Mouse (Mus musculus) hindbrain, embryonic 15.5 days (tissue): ENCODE data around the gene Klhl29. TPM values are rescaled to one million over a fixed set of nuclear protein-coding genes. Genes with fewer than 3 reads are reported as not detected.

Experiments
- ATAC-seq: fragments of 200-750 bp; cut with Nextera tagmentation; 2 replicates; pipeline ENCODE4 v1.8.0; 2017; ENCODE audit warnings: low read depth, moderate number of reproducible peaks, moderate TSS enrichment; ENCODE audit not compliant: low FRiP score
- H3K27ac ChIP-seq: fragments of 300-500 bp; sonication (generic); replicated peaks from 2 replicates; pipeline ENCODE4 v1.5.1; 2015; ENCODE audit warnings: mild to moderate bottlenecking, inconsistent platforms
- H3K27me3 ChIP-seq: fragments of 300-500 bp; sonication (generic); 2 replicates; pipeline ENCODE4 v1.6.1; 2015; ENCODE audit warnings: control low read depth, inconsistent platforms
- H3K36me3 ChIP-seq: fragments of 300-500 bp; sonication (generic); 2 replicates; pipeline ENCODE4 v1.6.1; 2015; ENCODE audit warnings: control low read depth, inconsistent platforms
- H3K4me1 ChIP-seq: fragments of 300-500 bp; sonication (generic); replicated peaks from 2 replicates; pipeline ENCODE4 v1.6.1; 2015; ENCODE audit warnings: control low read depth, inconsistent platforms
- H3K4me2 ChIP-seq: fragments of 300-500 bp; sonication (generic); 2 replicates; pipeline ENCODE4 v1.6.1; 2015; ENCODE audit warnings: moderate library complexity, mild to moderate bottlenecking, inconsistent platforms
- H3K4me3 ChIP-seq: fragments of 300-500 bp; sonication (generic); 2 replicates; pipeline ENCODE4 v1.5.1; 2015; ENCODE audit warnings: mild to moderate bottlenecking, inconsistent platforms
- H3K9ac ChIP-seq: fragments of 300-500 bp; sonication (generic); 2 replicates; pipeline ENCODE4 v1.6.1; 2015; ENCODE audit warnings: inconsistent platforms
- H3K9me3 ChIP-seq: fragments of 300-500 bp; sonication (generic); 2 replicates; pipeline ENCODE4 v1.6.1; 2016; ENCODE audit warnings: control low read depth, inconsistent platforms
- WGBS: fragments of 180-500 bp; shearing (Covaris S2); methylation state at CpG from one replicate; pipeline ENCODE4 v1.1.7; 2015; 5-methylcytosine and 5-hydroxymethylcytosine counted together
- polyA plus RNA-seq: library from polyadenylated mRNA; unstranded; fragments of >200 nt; fragmentation: Nextera tagmentation; extraction: Ambion mirVana; gene quantifications from 2 replicates; pipeline ENCODE4 v1.2.1, GENCODE M21; 2015

Gene Klhl29
- polyA plus RNA-seq, 1 experiment from 2014 or later, result 4.8 TPM

- H3K9ac ChIP-seq, result no peak overlapping the region
- no peaks in the 10 kb centered on the region for H3K36me3 ChIP-seq
- ATAC-seq, result no peak
- H3K27ac ChIP-seq, result no peak overlapping the region
- H3K9me3 ChIP-seq, result no peaks in the 10 kb centered on the region
- no peak overlapping the region for H3K4me3 ChIP-seq
- H3K4me1 ChIP-seq, result peaks cover 22% of the 10 kb centered on the region; the same call in 1 of the 2 replicates
- H3K27me3 ChIP-seq, result no peaks in the 10 kb centered on the region
- WGBS, result 74% methylated on average over 2 of the region's 2 CpGs
- H3K4me2 ChIP-seq, result no peak overlapping the region
Measured at GRCm38 (mm10) chr12:5282611-5283010, 92.9 kb downstream of the Klhl29 start.

GRCm38 (mm10) chr12:5279873-5280272 is 95.6 kb downstream of the Klhl29 start:
- 33% methylated on average over 1 of the region's 1 CpGs for WGBS
- Histone ChIP-seq H3K9me3 (no peaks in the 10 kb centered on the region), H3K27ac (no peak overlapping the region), H3K4me2 (no peak overlapping the region), H3K36me3 (no peaks in the 10 kb centered on the region), H3K27me3 (no peaks in the 10 kb centered on the region), H3K4me3 (no peak overlapping the region), H3K9ac (no peak overlapping the region), H3K4me1 (peaks cover 37% of the 10 kb centered on the region)
- peak; percentile 52; the same call in 1 of the 2 replicates for ATAC-seq

- ATAC-seq, result no peak
- peaks cover 28% of the 10 kb centered on the region for H3K4me1 ChIP-seq
- H3K9ac ChIP-seq, result no peak overlapping the region
- H3K27ac ChIP-seq, result 0 out of 2 replicates have a peak overlapping the region, but pooled peaks have one; percentile 32
- H3K4me2 ChIP-seq, result no peak overlapping the region
- no peaks in the 10 kb centered on the region for H3K27me3 ChIP-seq
- no peaks in the 10 kb centered on the region for H3K9me3 ChIP-seq
- 82% methylated on average over 9 of the region's 9 CpGs for WGBS
- H3K36me3 ChIP-seq, result no peaks in the 10 kb centered on the region
- no peak overlapping the region for H3K4me3 ChIP-seq
Measured at GRCm38 (mm10) chr12:5277028-5277427, 98.5 kb downstream of the Klhl29 start.

- Histone ChIP-seq H3K9me3 (no peaks in the 10 kb centered on the region), H3K36me3 (no peaks in the 10 kb centered on the region), H3K4me2 (no peak overlapping the region), H3K27ac (peak overlapping the region; percentile 16), H3K27me3 (no peaks in the 10 kb centered on the region), H3K4me1 (peaks cover 32% of the 10 kb centered on the region), H3K9ac (no peak overlapping the region), H3K4me3 (no peak overlapping the region)
- WGBS, result 51% methylated on average over 6 of the region's 6 CpGs
- 0 out of 2 replicates have a peak, but pooled peaks have one; percentile 29 for ATAC-seq
Measured at GRCm38 (mm10) chr12:5275507-5275936, 100.0 kb downstream of the Klhl29 start.

- Histone ChIP-seq H3K9me3 (no peaks in the 10 kb centered on the region), H3K27ac (peak overlapping the region; percentile 16), H3K36me3 (no peaks in the 10 kb centered on the region), H3K9ac (no peak overlapping the region), H3K4me2 (no peak overlapping the region), H3K27me3 (no peaks in the 10 kb centered on the region), H3K4me3 (no peak overlapping the region), H3K4me1 (peaks cover 31% of the 10 kb centered on the region)
- WGBS, result 63% methylated on average over 8 of the region's 8 CpGs
- no peak for ATAC-seq
Measured at GRCm38 (mm10) chr12:5274519-5274944, 101.0 kb downstream of the Klhl29 start.

- Histone ChIP-seq H3K27ac (no peak overlapping the region), H3K36me3 (no peaks in the 10 kb centered on the region)
- no peak for ATAC-seq
Measured at GRCm38 (mm10) chr12:5273316-5274047, 102.0 kb downstream of the Klhl29 start.

GRCm38 (mm10) chr12:5270527-5270926 is 105.0 kb downstream of the Klhl29 start:
- Histone ChIP-seq H3K4me2 (no peak overlapping the region), H3K36me3 (no peaks in the 10 kb centered on the region), H3K4me3 (no peak overlapping the region), H3K9me3 (no peaks in the 10 kb centered on the region), H3K4me1 (peaks cover 51% of the 10 kb centered on the region), H3K27me3 (no peaks in the 10 kb centered on the region), H3K9ac (no peak overlapping the region), H3K27ac (no peak overlapping the region)
- no peak for ATAC-seq
- 90% methylated on average over 3 of the region's 3 CpGs for WGBS

More at GRCm38 (mm10) chr12:5273316-5274047, 102.0 kb downstream of the Klhl29 start:
- Histone ChIP-seq H3K27me3 (no peaks in the 10 kb centered on the region), H3K4me1 (peaks cover 39% of the 10 kb centered on the region), H3K9me3 (no peaks in the 10 kb centered on the region), H3K4me2 (no peak overlapping the region), H3K9ac (no peak overlapping the region), H3K4me3 (no peak overlapping the region)
- 78% methylated on average over 4 of the region's 4 CpGs for WGBS

- Histone ChIP-seq H3K27ac (no peak overlapping the region), H3K4me3 (no peak overlapping the region), H3K27me3 (no peaks in the 10 kb centered on the region), H3K36me3 (no peaks in the 10 kb centered on the region), H3K9ac (no peak overlapping the region), H3K9me3 (no peaks in the 10 kb centered on the region), H3K4me1 (peaks cover 45% of the 10 kb centered on the region), H3K4me2 (no peak overlapping the region)
- 63% methylated on average over 9 of the region's 9 CpGs for WGBS
- no peak for ATAC-seq
Measured at GRCm38 (mm10) chr12:5269936-5270335, 105.5 kb downstream of the Klhl29 start.

- ATAC-seq, result no peak
- WGBS, result 62% methylated on average over 7 of the region's 7 CpGs
- peaks cover 40% of the 10 kb centered on the region for H3K4me1 ChIP-seq
- no peak overlapping the region for H3K27ac ChIP-seq
- H3K27me3 ChIP-seq, result no peaks in the 10 kb centered on the region
- H3K4me2 ChIP-seq, result no peak overlapping the region
- no peaks in the 10 kb centered on the region for H3K9me3 ChIP-seq
- no peak overlapping the region for H3K9ac ChIP-seq
- no peaks in the 10 kb centered on the region for H3K36me3 ChIP-seq
- no peak overlapping the region for H3K4me3 ChIP-seq
Measured at GRCm38 (mm10) chr12:5269061-5269460, 106.4 kb downstream of the Klhl29 start.

GRCm38 (mm10) chr12:5268188-5268612 is 107.3 kb downstream of the Klhl29 start:
- H3K27me3 ChIP-seq, result no peaks in the 10 kb centered on the region
- H3K4me2 ChIP-seq, result no peak overlapping the region
- ATAC-seq, result peak; percentile 60
- peak overlapping the region; percentile 43; the same call in 1 of the 2 replicates for H3K27ac ChIP-seq
- WGBS, result 13% methylated on average over 9 of the region's 9 CpGs
- H3K9me3 ChIP-seq, result no peaks in the 10 kb centered on the region
- no peak overlapping the region for H3K9ac ChIP-seq
- peaks cover 40% of the 10 kb centered on the region for H3K4me1 ChIP-seq
- H3K4me3 ChIP-seq, result no peak overlapping the region
- no peaks in the 10 kb centered on the region for H3K36me3 ChIP-seq

- 47% methylated on average over 9 of the region's 9 CpGs for WGBS
- no peaks in the 10 kb centered on the region for H3K36me3 ChIP-seq
- H3K4me1 ChIP-seq, result peaks cover 40% of the 10 kb centered on the region
- no peaks in the 10 kb centered on the region for H3K27me3 ChIP-seq
- ATAC-seq, result peak; percentile 43
- no peak overlapping the region for H3K4me2 ChIP-seq
- no peaks in the 10 kb centered on the region for H3K9me3 ChIP-seq
- peak overlapping the region; percentile 43; the same call in 1 of the 2 replicates for H3K27ac ChIP-seq
- H3K4me3 ChIP-seq, result no peak overlapping the region
- no peak overlapping the region for H3K9ac ChIP-seq
Measured at GRCm38 (mm10) chr12:5267271-5268187, 108.0 kb downstream of the Klhl29 start.

- H3K4me2 ChIP-seq, result no peak overlapping the region
- no peaks in the 10 kb centered on the region for H3K27me3 ChIP-seq
- H3K4me3 ChIP-seq, result no peak overlapping the region
- ATAC-seq, result no peak
- H3K9ac ChIP-seq, result no peak overlapping the region
- 81% methylated on average over 4 of the region's 4 CpGs for WGBS
- H3K36me3 ChIP-seq, result no peaks in the 10 kb centered on the region
- no peaks in the 10 kb centered on the region for H3K9me3 ChIP-seq
- H3K27ac ChIP-seq, result no peak overlapping the region
- H3K4me1 ChIP-seq, result peaks cover 41% of the 10 kb centered on the region
Measured at GRCm38 (mm10) chr12:5266773-5267172, 108.7 kb downstream of the Klhl29 start.
